Mouse (Mus musculus) neural tube, embryonic 13.5 days (tissue): Measurements from ENCODE around the gene Rexo2. TPM values are rescaled to one million over a fixed set of nuclear protein-coding genes. Genes with fewer than 3 reads are reported as not detected.

Experiments used
- ATAC-seq: fragments of 200-750 bp; cut with Nextera tagmentation; 2 replicates; pipeline ENCODE4 v1.8.0; 2017; ENCODE audit warnings: low read depth, mild to moderate bottlenecking, moderate TSS enrichment, moderate library complexity
- H3K27ac ChIP-seq: fragments of 300-500 bp; sonication (generic); replicated peaks from 2 replicates; pipeline ENCODE4 v1.5.1; 2015; ENCODE audit warnings: moderate library complexity, mild to moderate bottlenecking, inconsistent platforms
- H3K27me3 ChIP-seq: fragments of 300-500 bp; sonication (generic); 2 replicates; pipeline ENCODE4 v1.6.1; 2015; ENCODE audit warnings: mild to moderate bottlenecking, inconsistent platforms
- H3K36me3 ChIP-seq: fragments of 300-500 bp; sonication (generic); 2 replicates; pipeline ENCODE4 v1.6.1; 2015; ENCODE audit warnings: mild to moderate bottlenecking, inconsistent platforms
- H3K4me1 ChIP-seq: fragments of 300-500 bp; sonication (generic); replicated peaks from 2 replicates; pipeline ENCODE4 v1.6.1; 2015; ENCODE audit warnings: inconsistent platforms
- H3K4me2 ChIP-seq: fragments of 300-500 bp; sonication (generic); 2 replicates; pipeline ENCODE4 v1.6.1; 2015; ENCODE audit warnings: inconsistent platforms, mild to moderate bottlenecking, moderate library complexity
- H3K4me3 ChIP-seq: fragments of 300-500 bp; sonication (generic); 2 replicates; pipeline ENCODE4 v1.5.1; 2015; ENCODE audit warnings: mild to moderate bottlenecking, inconsistent platforms
- H3K9ac ChIP-seq: fragments of 300-500 bp; sonication (generic); 2 replicates; pipeline ENCODE4 v1.6.1; 2015; ENCODE audit warnings: moderate library complexity, mild to moderate bottlenecking, inconsistent platforms
- H3K9me3 ChIP-seq: fragments of 300-500 bp; sonication (generic); 2 replicates; pipeline ENCODE4 v1.6.1; 2016; ENCODE audit warnings: inconsistent platforms
- WGBS: fragments of 180-500 bp; shearing (Covaris S2); methylation state at CpG from one replicate; pipeline ENCODE4 v1.1.7; 2015; 5-methylcytosine and 5-hydroxymethylcytosine counted together
- microRNA-seq: library from miRNA; unstranded; fragments of <30 nt; microRNA quantifications from one replicate; pipeline ENCODE4, GENCODE M21; 2016
- polyA plus RNA-seq: library from polyadenylated mRNA; unstranded; fragments of >200 nt; fragmentation: Nextera tagmentation; extraction: Ambion mirVana; gene quantifications from 2 replicates; pipeline ENCODE4 v1.2.1, GENCODE M21; 2015

Rexo2 gene
- polyA plus RNA-seq, 1 experiment from 2014 or later: 113 TPM

GRCm38 (mm10) chr9:48422382-48422781 lies 58.0 kb downstream of the Rexo2 start:
- H3K4me2 ChIP-seq: no peak overlapping the region
- H3K36me3 ChIP-seq: no peaks in the 10 kb centered on the region
- H3K4me3 ChIP-seq: no peak overlapping the region
- H3K9ac ChIP-seq: no peak overlapping the region
- H3K27me3 ChIP-seq: no peaks in the 10 kb centered on the region
- ATAC-seq: no peak
- H3K9me3 ChIP-seq: no peaks in the 10 kb centered on the region
- H3K27ac ChIP-seq: no peak overlapping the region
- H3K4me1 ChIP-seq: no peaks in the 10 kb centered on the region
- 85% methylated on average over 8 of the region's 8 CpGs for WGBS

- H3K4me2 ChIP-seq: no peak overlapping the region
- no peak overlapping the region for H3K9ac ChIP-seq
- H3K4me3 ChIP-seq: no peak overlapping the region
- no peaks in the 10 kb centered on the region for H3K4me1 ChIP-seq
- WGBS: 87% methylated on average over 2 of the region's 2 CpGs
- H3K27me3 ChIP-seq: no peaks in the 10 kb centered on the region
- no peak for ATAC-seq
- H3K27ac ChIP-seq: no peak overlapping the region
- no peaks in the 10 kb centered on the region for H3K36me3 ChIP-seq
- no peaks in the 10 kb centered on the region for H3K9me3 ChIP-seq
Observed at GRCm38 (mm10) chr9:48421561-48421960, 58.9 kb downstream of the Rexo2 start.

GRCm38 (mm10) chr9:48421029-48421428 lies 59.4 kb downstream of the Rexo2 start:
- H3K4me3 ChIP-seq: no peak overlapping the region
- no peak overlapping the region for H3K9ac ChIP-seq
- no peak overlapping the region for H3K27ac ChIP-seq
- no peak overlapping the region for H3K4me2 ChIP-seq
- no peaks in the 10 kb centered on the region for H3K27me3 ChIP-seq
- no peaks in the 10 kb centered on the region for H3K9me3 ChIP-seq
- H3K4me1 ChIP-seq: no peaks in the 10 kb centered on the region
- WGBS: 83% methylated on average over 2 of the region's 2 CpGs
- ATAC-seq: no peak
- no peaks in the 10 kb centered on the region for H3K36me3 ChIP-seq

GRCm38 (mm10) chr9:48420437-48420836 lies 60.0 kb downstream of the Rexo2 start:
- H3K27ac ChIP-seq: no peak overlapping the region
- WGBS: 84% methylated on average over 7 of the region's 7 CpGs
- no peaks in the 10 kb centered on the region for H3K27me3 ChIP-seq
- H3K9me3 ChIP-seq: no peaks in the 10 kb centered on the region
- no peak overlapping the region for H3K4me2 ChIP-seq
- H3K4me1 ChIP-seq: no peaks in the 10 kb centered on the region
- H3K36me3 ChIP-seq: no peaks in the 10 kb centered on the region
- no peak overlapping the region for H3K9ac ChIP-seq
- H3K4me3 ChIP-seq: no peak overlapping the region
- no peak for ATAC-seq

- ATAC-seq: no peak
- 77% methylated on average over 8 of the region's 8 CpGs for WGBS
- no peaks in the 10 kb centered on the region for H3K4me1 ChIP-seq
- H3K27me3 ChIP-seq: no peaks in the 10 kb centered on the region
- no peak overlapping the region for H3K27ac ChIP-seq
- no peak overlapping the region for H3K4me3 ChIP-seq
- no peaks in the 10 kb centered on the region for H3K36me3 ChIP-seq
- H3K9ac ChIP-seq: no peak overlapping the region
- H3K4me2 ChIP-seq: no peak overlapping the region
- H3K9me3 ChIP-seq: no peaks in the 10 kb centered on the region
Observed at GRCm38 (mm10) chr9:48418829-48419228, 61.6 kb downstream of the Rexo2 start.

Small RNA genes lying within 50 kb of the gene (microRNA-seq; reads per million reads assigned to microRNA genes)
- not detected for gene Gm23653

Other genes with a start within 250 kb of the Rexo2 start
- gene Nxpe2, start 127.2 kb downstream of the Rexo2 start, polyA plus RNA-seq: 0.35 and 0.58 TPM in 2 replicates
- gene Rbm7, start 14.7 kb upstream of the Rexo2 start, polyA plus RNA-seq: 90.4 and 101 TPM in 2 replicates
- gene Gm5617, start 14.8 kb upstream of the Rexo2 start, polyA plus RNA-seq: 22.9 and 27.7 TPM in 2 replicates
- 0.75 and 1.6 TPM in 2 replicates for gene Nnmt, start 124.5 kb upstream of the Rexo2 start, polyA plus RNA-seq